ENCODE assay signal across 8 mouse cellular contexts in the genomic region with DNA sequence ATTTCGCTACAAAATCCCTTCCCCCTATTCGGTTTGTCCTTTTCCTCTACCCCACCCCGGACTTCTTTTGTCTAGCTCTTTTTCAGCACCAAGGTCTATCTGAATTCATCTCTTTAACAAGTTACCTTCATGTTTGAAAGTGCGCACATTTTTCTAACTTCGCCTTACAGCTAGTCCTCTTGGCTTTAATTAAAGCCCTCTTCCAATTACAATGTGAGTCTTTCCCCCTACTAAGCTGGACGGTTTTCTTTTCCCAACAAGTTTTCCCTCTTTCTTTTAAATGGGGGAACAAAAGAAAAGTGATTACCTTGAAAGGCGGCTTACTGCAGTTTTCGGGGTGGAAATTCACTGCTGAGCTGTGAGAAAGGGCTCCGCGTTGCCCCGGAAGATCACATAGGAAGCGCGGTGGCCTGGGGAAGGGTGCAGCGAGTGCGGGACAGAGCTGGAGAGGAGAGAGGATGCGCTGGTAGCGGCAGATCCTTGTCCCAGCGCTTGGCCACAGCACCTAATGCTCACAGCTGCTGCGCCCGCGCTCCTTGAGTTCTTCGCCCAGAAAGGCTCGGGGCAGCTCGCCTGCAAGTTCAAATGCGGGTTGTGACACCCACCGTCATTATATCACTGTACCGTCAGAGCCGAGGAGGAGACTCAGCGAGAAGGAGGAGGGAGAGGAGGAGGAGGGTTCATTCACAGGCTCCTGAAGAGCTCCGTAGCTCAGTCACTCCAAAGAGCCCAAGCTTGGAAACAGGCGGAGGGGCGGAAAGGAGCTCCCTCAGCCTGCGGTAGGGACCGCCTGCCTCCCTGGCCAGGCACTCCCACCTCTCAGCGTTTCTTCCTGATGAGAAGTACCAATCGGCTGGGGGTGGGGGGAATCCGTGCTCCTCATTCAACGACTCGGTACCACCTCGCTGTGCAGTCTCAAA. TPM values are rescaled to one million over a fixed set of nuclear protein-coding genes. Genes with fewer than 3 reads are reported as not detected.
DNase-seq lines count a peak whose midpoint lies in the region; ATAC-seq lines count a peak whose summit lies in the region.

A gene (minus strand): TSS at position 744 of the 920 bp plus-strand sequence.

- H3K9ac ChIP-seq in embryonic facial prominence, embryonic 11.5 days (replicated peaks; ENCODE audit: low read length) = peak within 1 kb of the TSS; percentile 82
- peak within 1 kb of the TSS; percentile 82 for H3K9ac ChIP-seq in kidney, embryonic 16.5 days (replicated peaks; ENCODE audit: low read length)
- no peak within 1 kb of the TSS for H3K9ac ChIP-seq in liver, embryonic 15.5 days
- H3K9ac ChIP-seq in neural tube, embryonic 14.5 days (replicated peaks; ENCODE audit: low read depth, low read length) = peak within 1 kb of the TSS; percentile 44

- no peaks in the 10 kb centered on the region for H3K36me3 ChIP-seq in embryonic facial prominence, embryonic 11.5 days (replicated peaks; ENCODE audit: control insufficient read depth, insufficient read depth, low read depth, low read length)
- H3K36me3 ChIP-seq in kidney, embryonic 16.5 days (ENCODE audit: insufficient read depth, low read length) = no peaks in the 10 kb centered on the region
- no peaks in the 10 kb centered on the region for H3K36me3 ChIP-seq in liver, embryonic 15.5 days (replicated peaks)
- H3K36me3 ChIP-seq in neural tube, embryonic 14.5 days (ENCODE audit: control insufficient read depth, insufficient read depth, low read length) = no peaks in the 10 kb centered on the region

- peak; percentile 4 for DNase-seq in thymus, postnatal 14 days
- no peak for DNase-seq in thymus, postnatal 10 days (ENCODE audit: low spot score in 2 of 2)
- peak; percentile 87 for DNase-seq in embryonic facial prominence, embryonic 11.5 days (ENCODE audit: low spot score)
- peak; percentile 37 for DNase-seq in heart, adult 8-10 months (ENCODE audit: low spot score)
- peak; percentile 44 to 62 for DNase-seq in urinary bladder, postnatal 4 days (ENCODE audit: low spot score in 2 of 2)

- under 1% methylated on average over 40 of the region's 40 CpGs for WGBS in embryonic facial prominence, embryonic 11.5 days
- under 1% methylated on average over 40 of the region's 40 CpGs for WGBS in kidney, embryonic 16.5 days
- 1% methylated on average over 40 of the region's 40 CpGs for WGBS in liver, embryonic 15.5 days (ENCODE audit: insufficient replicate concordance)
- WGBS in neural tube, embryonic 14.5 days = under 1% methylated on average over 40 of the region's 40 CpGs

- no peaks in the 10 kb centered on the region for H3K27me3 ChIP-seq in embryonic facial prominence, embryonic 11.5 days (ENCODE audit: control insufficient read depth, insufficient read depth, low read length)
- H3K27me3 ChIP-seq in kidney, embryonic 16.5 days (ENCODE audit: insufficient read depth, low read length) = peaks cover 10% of the 10 kb centered on the region; the same call in 1 of the 2 replicates
- peaks cover 65% of the 10 kb centered on the region for H3K27me3 ChIP-seq in liver, embryonic 15.5 days
- peaks cover 4% of the 10 kb centered on the region; the same call in 1 of the 2 replicates for H3K27me3 ChIP-seq in neural tube, embryonic 14.5 days (ENCODE audit: control insufficient read depth, insufficient read depth, low read length)

- H3K4me3 ChIP-seq in embryonic facial prominence, embryonic 11.5 days (ENCODE audit: low read depth, low read length) = peak within 1 kb of the TSS; percentile 63
- peak within 1 kb of the TSS; percentile 71 for H3K4me3 ChIP-seq in kidney, embryonic 16.5 days (ENCODE audit: low read length)
- peak within 1 kb of the TSS; percentile 59 for H3K4me3 ChIP-seq in liver, embryonic 15.5 days (replicated peaks)
- H3K4me3 ChIP-seq in neural tube, embryonic 14.5 days (ENCODE audit: low read depth, low read length) = peak within 1 kb of the TSS; percentile 49

- H3K4me1 ChIP-seq in embryonic facial prominence, embryonic 11.5 days (ENCODE audit: control insufficient read depth, insufficient read depth, low read length) = no peaks in the 10 kb centered on the region
- H3K4me1 ChIP-seq in kidney, embryonic 16.5 days (ENCODE audit: insufficient read depth, low read length) = peaks cover 19% of the 10 kb centered on the region
- peaks cover 13% of the 10 kb centered on the region; the same call in 1 of the 2 replicates for H3K4me1 ChIP-seq in liver, embryonic 15.5 days (replicated peaks)
- H3K4me1 ChIP-seq in neural tube, embryonic 14.5 days (ENCODE audit: control insufficient read depth, insufficient read depth, low read length) = peaks cover 7% of the 10 kb centered on the region; the same call in 1 of the 2 replicates

- peak within 1 kb of the TSS; percentile 80 for H3K4me2 ChIP-seq in embryonic facial prominence, embryonic 11.5 days (ENCODE audit: low read depth, low read length)
- H3K4me2 ChIP-seq in kidney, embryonic 16.5 days (replicated peaks; ENCODE audit: low read depth, low read length) = peak within 1 kb of the TSS; percentile 88
- peak within 1 kb of the TSS; percentile 78 for H3K4me2 ChIP-seq in liver, embryonic 15.5 days
- H3K4me2 ChIP-seq in neural tube, embryonic 14.5 days (ENCODE audit: low read depth, low read length) = peak within 1 kb of the TSS; percentile 93

- H3K27ac ChIP-seq in embryonic facial prominence, embryonic 11.5 days (replicated peaks; ENCODE audit: low read depth, low read length) = peak within 1 kb of the TSS; percentile 81
- peak within 1 kb of the TSS; percentile 93 for H3K27ac ChIP-seq in kidney, embryonic 16.5 days (ENCODE audit: low read length)
- H3K27ac ChIP-seq in liver, embryonic 15.5 days (replicated peaks) = no peak within 1 kb of the TSS
- H3K27ac ChIP-seq in neural tube, embryonic 14.5 days (ENCODE audit: low read depth, low read length) = peak within 1 kb of the TSS; percentile 63; the same call in 1 of the 2 replicates

- no peaks in the 10 kb centered on the region for H3K9me3 ChIP-seq in embryonic facial prominence, embryonic 11.5 days (replicated peaks; ENCODE audit: control insufficient read depth, low read length)
- H3K9me3 ChIP-seq in kidney, embryonic 16.5 days (ENCODE audit: low read length) = no peaks in the 10 kb centered on the region
- H3K9me3 ChIP-seq in liver, embryonic 15.5 days (replicated peaks) = no peaks in the 10 kb centered on the region
- H3K9me3 ChIP-seq in neural tube, embryonic 14.5 days (ENCODE audit: control insufficient read depth, low read length) = no peaks in the 10 kb centered on the region

- ATAC-seq in embryonic facial prominence, embryonic 11.5 days (replicated peaks; ENCODE audit: insufficient number of reproducible peaks, low FRiP score, low TSS enrichment, low read depth) = peak; percentile 82
- ATAC-seq in kidney, embryonic 16.5 days (ENCODE audit: low FRiP score, low TSS enrichment) = peak; percentile 73
- no peak for ATAC-seq in liver, embryonic 15.5 days (ENCODE audit: insufficient read depth)
- ATAC-seq in neural tube, embryonic 14.5 days (ENCODE audit: low read depth) = peak; percentile 50

RNA-seq across cellular contexts. Expression of the gene that starts here (rescaled TPM):
- 105 and 108 TPM in 2 replicates for polyA plus RNA-seq in embryonic facial prominence, embryonic 11.5 days (2014; fragmentation: Nextera tagmentation; extraction: Ambion mirVana)
- total RNA-seq in heart, adult 8-10 months (2022) = 10 to 100 TPM in 1 of 4 experiments, 1 to 10 TPM in 3; 4.1 to 14.0 (median 7.9) TPM
- 61.9 and 75.2 TPM in 2 replicates for polyA plus RNA-seq in kidney, embryonic 16.5 days (2015; fragmentation: Nextera tagmentation; extraction: Ambion mirVana)
- 1.0 and 1.2 TPM in 2 replicates for polyA plus RNA-seq in liver, embryonic 15.5 days (2015; fragmentation: Nextera tagmentation; extraction: Ambion mirVana)
- polyA plus RNA-seq in neural tube, embryonic 14.5 days (2014; fragmentation: Nextera tagmentation; extraction: Ambion mirVana) = 17.9 and 19.8 TPM in 2 replicates

Comparison
In these comparisons a context has a peak if more than half of its experiments do, and no peak if none do; other contexts are left out.
1. DNase-seq: peak in thymus, postnatal 14 days (single experiment), embryonic facial prominence, embryonic 11.5 days (single experiment), heart, adult 8-10 months (single experiment) and urinary bladder, postnatal 4 days (2 of 2); none in thymus, postnatal 10 days (0 of 2).
2. Peak in every context shown above with its lines, with median percentiles within 50 percentile points of each other: H3K4me2 ChIP-seq and H3K4me3 ChIP-seq.